Mouse (Mus musculus): ENCODE measurements around the gene Tmem8b. TPM values are rescaled to one million over a fixed set of nuclear protein-coding genes. Genes with fewer than 3 reads are reported as not detected.

Tmem8b gene
- 1.3 TPM for polyA plus RNA-seq (2017; shearing (Covaris generic))

DNA sequence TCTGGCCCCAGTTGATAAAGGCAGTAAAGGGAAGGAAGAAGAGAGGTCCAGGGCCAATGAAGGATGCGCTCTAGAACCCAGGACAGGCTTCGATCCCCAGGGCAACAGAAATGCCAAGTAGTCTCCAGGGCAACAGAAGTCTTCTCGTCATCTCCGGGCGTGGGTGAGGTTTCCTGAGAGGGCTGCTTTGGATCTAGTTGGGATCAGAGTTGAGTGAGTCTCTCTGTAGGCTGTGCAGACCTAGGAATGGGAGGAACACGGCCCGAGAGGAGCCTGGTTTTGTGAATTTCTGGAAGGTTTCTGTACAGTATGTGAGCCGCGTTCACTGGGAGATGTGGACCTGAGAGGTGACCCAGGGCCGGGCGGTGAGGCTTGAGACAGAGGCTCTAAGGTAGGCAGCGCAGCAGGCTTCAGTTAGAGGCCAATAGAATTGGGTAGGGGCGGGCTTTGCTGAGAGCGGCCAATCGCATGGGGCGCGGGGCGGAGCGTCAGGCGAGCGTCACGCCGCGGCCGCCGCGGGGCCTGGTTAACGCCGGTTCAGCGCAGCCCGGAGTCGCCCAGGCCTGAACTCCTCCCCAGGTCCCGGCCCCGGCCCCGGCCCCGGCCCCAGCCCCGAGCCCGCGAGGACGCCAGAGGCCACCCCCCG is at the start of gene Tmem8b, which contains the start of gene Fam221b:
Tmem8b (plus strand) TSS at position 190 of the 646 bp plus-strand sequence.
Fam221b (minus strand) TSS at position 364 of the 646 bp plus-strand sequence.

GRCm38 (mm10) chr4:43631046-43631955 is 37.5 kb upstream of the Tmem8b start, which contains the start of gene Npr2:
TSS of gene Npr2 (plus strand) at chr4:43631935.

GRCm38 (mm10) chr4:43653161-43654015 is 15.4 kb upstream of the Tmem8b start, which contains the start of gene Spag8:
TSS of gene Spag8 (minus strand) at chr4:43653594.

DNA sequence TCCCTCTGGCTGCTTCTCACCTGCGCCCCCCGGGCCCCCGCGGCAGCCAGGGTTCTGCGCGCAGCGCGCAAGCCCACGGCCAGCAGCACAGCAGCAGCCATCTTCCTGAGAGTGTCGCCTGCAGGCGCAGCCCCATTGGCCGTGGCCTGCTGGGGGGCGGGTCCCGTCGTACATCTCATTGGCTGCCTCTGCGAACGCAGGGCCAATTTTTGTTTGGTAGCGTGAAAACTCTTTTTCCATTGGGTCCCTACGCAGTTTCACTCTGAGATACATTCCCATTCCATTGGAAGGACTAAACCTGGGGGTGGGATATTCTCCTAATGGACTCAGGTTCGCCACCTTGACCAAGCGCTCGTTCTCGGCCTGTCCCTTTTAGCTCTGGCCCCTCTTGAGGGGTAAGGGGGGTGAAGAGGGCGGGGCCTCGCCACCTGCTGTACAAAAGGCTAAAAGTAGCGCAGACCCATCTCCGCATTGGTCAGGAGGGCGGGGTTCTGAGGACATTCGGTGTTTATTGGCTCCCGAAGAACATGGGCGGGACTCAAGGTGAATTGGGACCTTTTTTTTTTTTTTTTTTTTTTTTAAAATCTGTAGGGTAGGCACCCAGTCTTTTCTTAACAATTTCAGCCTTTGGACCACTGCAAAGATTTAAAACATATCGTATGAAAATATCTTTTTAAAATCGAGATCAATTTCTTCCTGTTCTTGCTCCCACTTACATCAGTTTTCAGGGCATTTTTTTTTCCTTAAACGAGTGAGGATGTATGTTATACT is 12.2 kb upstream of the Tmem8b start, which contains the start of gene Hint2:
Hint2 (minus strand) TSS at position 128 of the 771 bp plus-strand sequence.

GRCm38 (mm10) chr4:43700707-43701106 is 31.9 kb downstream of the Tmem8b start, which contains the start of gene Olfr70:
TSS of gene Olfr70 (minus strand) at chr4:43700807.

GRCm38 (mm10) chr4:43709869-43710268 is 41.1 kb downstream of the Tmem8b start, which contains the start of gene Olfr71:
TSS of gene Olfr71 (minus strand) at chr4:43710255.

DNA sequence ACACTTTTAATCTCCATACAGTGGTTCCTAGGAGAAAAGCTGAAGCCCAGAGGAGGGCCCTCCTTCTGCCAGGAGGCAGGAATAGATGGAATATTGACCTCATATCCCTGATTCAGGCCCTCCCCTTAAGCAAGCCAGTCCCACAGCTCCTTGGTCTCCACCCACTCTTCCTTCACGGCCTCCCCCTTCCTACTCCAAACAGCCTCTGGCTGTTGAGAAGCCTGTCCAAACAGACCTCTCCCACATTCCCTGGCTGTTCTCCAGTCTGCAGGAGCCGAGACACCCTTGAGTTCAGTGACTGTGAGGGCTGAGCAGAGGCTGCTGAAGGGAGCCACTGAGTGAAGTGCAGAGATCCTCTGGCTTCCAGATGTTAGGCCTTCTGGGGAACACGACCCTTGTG is 58.2 kb downstream of the Tmem8b start, which contains the start of gene Hrct1:
Hrct1 (plus strand) TSS at position 194 of the 400 bp plus-strand sequence.

DNA sequence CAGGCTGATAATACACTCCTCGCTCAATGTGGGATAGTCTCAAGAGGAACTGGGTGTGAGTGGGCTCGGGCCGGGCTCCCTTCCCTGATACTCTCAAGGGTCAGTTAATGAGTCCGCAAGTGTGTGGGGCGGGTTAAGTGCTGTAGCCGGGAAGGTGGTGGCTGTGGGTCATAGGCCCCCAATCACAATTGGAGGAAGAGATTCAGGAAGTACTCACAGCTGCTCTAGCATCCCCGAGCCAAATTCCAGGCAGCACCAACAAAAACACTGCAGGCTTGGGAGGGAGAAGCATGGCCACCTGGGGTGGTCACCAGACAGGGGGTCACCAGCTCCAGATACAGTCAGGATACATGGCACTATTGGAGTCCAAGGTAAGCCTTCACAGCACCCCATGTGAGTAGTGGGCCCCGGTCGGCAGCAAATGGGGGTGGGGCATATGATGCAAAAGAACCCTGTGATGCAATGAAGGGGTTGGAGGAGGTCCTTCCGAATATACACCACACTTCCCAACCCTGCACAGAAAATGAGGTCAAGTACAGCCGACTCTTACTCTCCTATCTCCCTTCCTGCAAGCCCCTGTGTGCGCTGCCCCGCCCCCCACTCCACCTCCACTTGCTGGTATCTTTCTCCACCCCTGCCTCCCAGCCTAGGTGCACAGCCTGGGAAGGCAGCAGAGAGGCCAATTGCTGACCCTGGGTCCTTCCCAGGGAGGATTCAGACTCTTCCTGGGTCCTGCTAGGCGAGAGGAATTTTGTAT is 61.2 kb downstream of the Tmem8b start, which contains the start of gene Spaar:
Spaar (plus strand) TSS at position 241 of the 757 bp plus-strand sequence.

Other genes starting within 250 kb of the Tmem8b start
- gene Fam166b, start 239.8 kb upstream of the Tmem8b start, polyA plus RNA-seq (2017; shearing (Covaris generic)): not detected
- gene Tesk1, start 227.0 kb upstream of the Tmem8b start, polyA plus RNA-seq (2017; shearing (Covaris generic)): 66.2 TPM
- 15.3 TPM for gene Cd72, start 214.3 kb upstream of the Tmem8b start, polyA plus RNA-seq (2017; shearing (Covaris generic))
- gene Sit1, start 185.2 kb upstream of the Tmem8b start, polyA plus RNA-seq (2017; shearing (Covaris generic)): 228 TPM
- 64.2 TPM for gene Ccdc107, start 176.1 kb upstream of the Tmem8b start, polyA plus RNA-seq (2017; shearing (Covaris generic))
- 4.8 TPM for gene Arhgef39, start 169.3 kb upstream of the Tmem8b start, polyA plus RNA-seq (2017; shearing (Covaris generic))
- gene Car9, start 162.0 kb upstream of the Tmem8b start, polyA plus RNA-seq (2017; shearing (Covaris generic)): 0.67 TPM
- not detected for gene Tpm2, start 145.2 kb upstream of the Tmem8b start, polyA plus RNA-seq (2017; shearing (Covaris generic))
- 58.4 TPM for gene Creb3, start 106.6 kb upstream of the Tmem8b start, polyA plus RNA-seq (2017; shearing (Covaris generic))
- 223 TPM for gene Tln1, start 106.3 kb upstream of the Tmem8b start, polyA plus RNA-seq (2017; shearing (Covaris generic))
- 7.0 TPM for gene Rgp1, start 90.3 kb upstream of the Tmem8b start, polyA plus RNA-seq (2017; shearing (Covaris generic))
- 30.8 TPM for gene Gba2, start 90.1 kb upstream of the Tmem8b start, polyA plus RNA-seq (2017; shearing (Covaris generic))
- 2.5 TPM for gene Msmp, start 84.5 kb upstream of the Tmem8b start, polyA plus RNA-seq (2017; shearing (Covaris generic))
- not detected for gene Npr2, start 37.0 kb upstream of the Tmem8b start, polyA plus RNA-seq (2017; shearing (Covaris generic))
- gene Spag8, start 15.4 kb upstream of the Tmem8b start, polyA plus RNA-seq (2017; shearing (Covaris generic)): not detected
- 56.2 TPM for gene Hint2, start 12.5 kb upstream of the Tmem8b start, polyA plus RNA-seq (2017; shearing (Covaris generic))
- 0.67 TPM for gene Fam221b, start 174 bp downstream of the Tmem8b start, polyA plus RNA-seq (2017; shearing (Covaris generic))
- gene Olfr70, start 31.8 kb downstream of the Tmem8b start, polyA plus RNA-seq (2017; shearing (Covaris generic)): not detected
- not detected for gene Olfr71, start 41.3 kb downstream of the Tmem8b start, polyA plus RNA-seq (2017; shearing (Covaris generic))
- not detected for gene Hrct1, start 58.2 kb downstream of the Tmem8b start, polyA plus RNA-seq (2017; shearing (Covaris generic))
- gene Spaar, start 61.1 kb downstream of the Tmem8b start, polyA plus RNA-seq (2017; shearing (Covaris generic)): 0.09 TPM
- gene Olfr159, start 102.0 kb downstream of the Tmem8b start, polyA plus RNA-seq (2017; shearing (Covaris generic)): not detected
- 1.6 TPM for gene Olfr156, start 154.9 kb downstream of the Tmem8b start, polyA plus RNA-seq (2017; shearing (Covaris generic))
- 0.87 TPM for gene Olfr157, start 171.2 kb downstream of the Tmem8b start, polyA plus RNA-seq (2017; shearing (Covaris generic))
- gene Olfr155, start 182.6 kb downstream of the Tmem8b start, polyA plus RNA-seq (2017; shearing (Covaris generic)): not detected
- 6.6 TPM for gene Reck, start 206.6 kb downstream of the Tmem8b start, polyA plus RNA-seq (2017; shearing (Covaris generic))

Measured in effector memory CD4-positive, alpha-beta T cell, adult 5 months (primary cell).